Mouse (Mus musculus) forebrain, embryonic 14.5 days (tissue): ENCODE data around the gene Rint1. TPM values are rescaled to one million over a fixed set of nuclear protein-coding genes. Genes with fewer than 3 reads are reported as not detected.
"Not testable (repeated sequence)": the region's sequence is repeated elsewhere in the genome, so short reads cannot be mapped to it uniquely, and the experiment has no call there.

Source experiments
- ATAC-seq: fragments of 200-750 bp; cut with Nextera tagmentation; 2 replicates; pipeline ENCODE4 v1.8.0; 2017; ENCODE audit warnings: mild to moderate bottlenecking, moderate library complexity
- DNase-seq: peaks from one replicate; pipeline ENCODE4 v3.0.0-alpha.2; 2015; ENCODE audit warnings: low spot score
- H3K27ac ChIP-seq: fragments of 300-500 bp; sonication (generic); 2 replicates; pipeline ENCODE4 v1.5.1; 2014; ENCODE audit warnings: low read depth, mild to moderate bottlenecking, control low read depth, low read length, moderate library complexity
- H3K27me3 ChIP-seq: fragments of 300-500 bp; sonication (generic); replicated peaks from 2 replicates; pipeline ENCODE4 v1.6.1; 2014; ENCODE audit warnings: low read length, control low read depth, mixed read lengths; ENCODE audit not compliant: control insufficient read depth, insufficient read depth
- H3K36me3 ChIP-seq: fragments of 300-500 bp; sonication (generic); 2 replicates; pipeline ENCODE4 v1.6.1; 2014; ENCODE audit warnings: low read length, control low read depth; ENCODE audit not compliant: control insufficient read depth, insufficient read depth
- H3K4me1 ChIP-seq: fragments of 300-500 bp; sonication (generic); 2 replicates; pipeline ENCODE4 v1.6.1; 2014; ENCODE audit warnings: antibody characterized with exemption, low read length, control low read depth; ENCODE audit not compliant: control insufficient read depth, insufficient read depth
- H3K4me2 ChIP-seq: fragments of 300-500 bp; sonication (generic); 2 replicates; pipeline ENCODE4 v1.6.1; 2014; ENCODE audit warnings: mild to moderate bottlenecking, control low read depth, low read length
- H3K4me3 ChIP-seq: fragments of 300-500 bp; sonication (generic); 2 replicates; pipeline ENCODE4 v1.5.1; 2014; ENCODE audit warnings: low read depth, low read length, control low read depth
- H3K9ac ChIP-seq: fragments of 300-500 bp; sonication (generic); 2 replicates; pipeline ENCODE4 v1.6.1; 2014; ENCODE audit warnings: mild to moderate bottlenecking, low read length, control low read depth, moderate library complexity
- H3K9me3 ChIP-seq: fragments of 300-500 bp; sonication (generic); replicated peaks from 2 replicates; pipeline ENCODE4 v1.6.1; 2016; ENCODE audit warnings: low read length, control low read depth, mixed read lengths; ENCODE audit not compliant: control insufficient read depth
- WGBS: fragments of 180-500 bp; shearing (Covaris S2); extraction: QIAGEN DNeasy Blood & Tissue Kit; methylation state at CpG from one replicate; pipeline ENCODE4 v1.1.7; 2014; 5-methylcytosine and 5-hydroxymethylcytosine counted together
- polyA plus RNA-seq: library from polyadenylated mRNA; unstranded; fragments of >200 nt; fragmentation: Nextera tagmentation; extraction: Ambion mirVana; gene quantifications from 2 replicates; pipeline ENCODE4 v1.2.1, GENCODE M21; 2014

The Rint1 gene
- polyA plus RNA-seq, 1 experiment from 2014 or later, result 18.0 TPM

DNA sequence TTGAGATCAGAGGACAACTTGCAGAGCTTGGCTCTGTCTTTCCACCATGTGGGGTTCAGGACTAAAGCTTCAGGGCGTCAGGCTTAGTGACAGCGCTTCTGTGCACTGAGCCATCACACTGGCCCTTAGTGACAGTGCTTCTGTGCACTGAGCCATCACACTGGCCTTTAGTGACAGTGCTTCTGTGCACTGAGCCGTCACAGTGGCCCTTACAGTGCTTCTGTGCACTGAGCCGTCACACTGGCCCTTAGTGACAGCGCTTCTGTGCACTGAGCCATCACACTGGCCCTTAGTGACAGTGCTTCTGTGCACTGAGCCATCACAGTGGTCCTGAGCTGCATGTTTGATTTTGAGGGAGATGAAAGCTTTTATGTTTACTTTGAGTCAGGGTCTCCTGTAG is 27.3 kb downstream of the Rint1 start:
- no peak overlapping the region for H3K4me2 ChIP-seq

DNA sequence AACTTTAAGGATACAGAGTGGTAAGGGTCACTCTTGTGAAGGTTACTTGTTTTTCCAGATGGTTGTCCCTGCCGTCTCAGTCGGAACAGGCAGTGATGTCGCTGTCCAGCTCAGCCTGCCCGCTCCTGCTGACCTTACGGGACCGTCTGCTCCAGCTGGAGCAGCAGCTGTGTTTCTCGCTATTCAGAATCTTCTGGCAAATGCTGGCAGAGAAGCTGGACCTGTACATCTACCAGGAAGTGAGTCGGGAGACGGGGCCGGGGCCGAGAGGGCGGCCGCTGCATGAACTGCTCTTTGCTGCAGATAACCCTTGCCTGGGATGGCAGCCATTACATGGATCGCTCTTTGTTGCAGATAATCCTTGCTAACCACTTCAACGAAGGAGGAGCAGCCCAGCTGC is 29.2 kb downstream of the Rint1 start:
- peaks cover 68% of the 10 kb centered on the region for H3K36me3 ChIP-seq
- no peak overlapping the region for H3K27ac ChIP-seq
- no peaks in the 10 kb centered on the region for H3K27me3 ChIP-seq
- 94% methylated on average over 15 of the region's 15 CpGs for WGBS
- H3K4me2 ChIP-seq, result no peak overlapping the region
- ATAC-seq (no peak), DNase-seq (no peak)
- H3K4me1 ChIP-seq, result no peaks in the 10 kb centered on the region
- H3K9me3 ChIP-seq, result no peaks in the 10 kb centered on the region
- H3K4me3 ChIP-seq, result no peak overlapping the region
- no peak overlapping the region for H3K9ac ChIP-seq

More for the DNA sequence above, 27.3 kb downstream of the Rint1 start:
- Histone ChIP-seq H3K36me3 (peaks cover 80% of the 10 kb centered on the region), H3K9me3 (no peaks in the 10 kb centered on the region), H3K27ac (no peak overlapping the region), H3K9ac (no peak overlapping the region), H3K4me3 (no peak overlapping the region), H3K4me1 (no peaks in the 10 kb centered on the region), H3K27me3 (no peaks in the 10 kb centered on the region)
- 57% methylated on average over 5 of the region's 5 CpGs for WGBS
- ATAC-seq, result no peak
- DNase-seq, result no peak

DNA sequence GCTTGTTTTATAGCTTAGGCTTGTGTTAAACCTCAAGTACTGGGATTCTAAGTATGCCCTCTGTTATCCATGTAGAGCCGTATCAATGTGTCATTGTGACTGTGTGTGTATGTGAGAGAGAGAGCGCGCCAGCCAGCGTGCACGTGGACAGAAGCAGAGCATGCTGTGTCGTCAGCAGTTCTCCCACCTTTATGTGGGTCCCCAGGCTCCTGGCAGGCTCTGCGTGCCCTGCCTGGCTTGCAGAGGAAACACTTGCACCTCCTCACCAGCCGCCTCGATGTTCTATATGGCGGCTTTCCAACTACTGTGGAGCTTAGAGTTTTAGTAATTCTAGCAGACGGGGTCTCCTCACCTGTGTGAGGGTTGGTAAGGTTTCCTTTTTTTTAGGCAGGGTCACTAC is 34.8 kb downstream of the Rint1 start:
- 68% methylated on average over 11 of the region's 11 CpGs for WGBS
- Histone ChIP-seq H3K36me3 (peaks cover 25% of the 10 kb centered on the region), H3K27ac (no peak overlapping the region), H3K9me3 (no peaks in the 10 kb centered on the region), H3K27me3 (no peaks in the 10 kb centered on the region), H3K4me3 (no peak overlapping the region), H3K4me2 (no peak overlapping the region), H3K4me1 (no peaks in the 10 kb centered on the region), H3K9ac (no peak overlapping the region)
- no peak for DNase-seq
- ATAC-seq, result no peak

DNA sequence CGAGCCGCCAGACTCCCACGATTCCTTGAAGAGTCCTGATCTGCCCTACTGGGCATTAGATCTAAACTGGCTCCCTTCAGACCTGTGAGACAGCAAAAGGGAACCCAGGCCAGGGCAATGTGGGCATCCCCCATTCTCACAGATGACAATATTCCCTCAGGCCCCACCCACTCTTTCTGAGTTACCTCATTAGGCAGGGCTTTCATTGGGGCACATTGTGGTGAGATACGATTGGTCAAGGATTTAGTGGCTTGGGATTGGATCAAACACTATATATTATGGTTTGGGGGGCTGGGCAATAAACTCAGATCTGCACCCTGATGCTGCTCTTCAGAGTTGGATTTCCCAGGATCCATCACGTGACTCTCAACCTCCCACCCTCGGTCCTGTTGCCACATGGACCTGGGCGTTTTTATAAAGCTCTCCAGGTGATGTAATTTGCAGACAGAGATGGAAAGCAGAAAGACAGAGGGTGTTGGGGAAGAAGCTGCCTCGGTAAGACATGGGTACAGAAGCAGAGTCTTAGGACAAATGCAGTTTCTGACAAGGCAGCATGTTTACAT is 36.7 kb downstream of the Rint1 start:
- Histone ChIP-seq H3K4me3 (no peak overlapping the region), H3K27ac (no peak overlapping the region), H3K36me3 (peaks cover 11% of the 10 kb centered on the region; the same call in 1 of the 2 replicates), H3K9ac (no peak overlapping the region), H3K9me3 (no peaks in the 10 kb centered on the region), H3K27me3 (no peaks in the 10 kb centered on the region), H3K4me1 (no peaks in the 10 kb centered on the region), H3K4me2 (no peak overlapping the region)
- WGBS, result 78% methylated on average over 8 of the region's 8 CpGs
- ATAC-seq (no peak), DNase-seq (no peak)

DNA sequence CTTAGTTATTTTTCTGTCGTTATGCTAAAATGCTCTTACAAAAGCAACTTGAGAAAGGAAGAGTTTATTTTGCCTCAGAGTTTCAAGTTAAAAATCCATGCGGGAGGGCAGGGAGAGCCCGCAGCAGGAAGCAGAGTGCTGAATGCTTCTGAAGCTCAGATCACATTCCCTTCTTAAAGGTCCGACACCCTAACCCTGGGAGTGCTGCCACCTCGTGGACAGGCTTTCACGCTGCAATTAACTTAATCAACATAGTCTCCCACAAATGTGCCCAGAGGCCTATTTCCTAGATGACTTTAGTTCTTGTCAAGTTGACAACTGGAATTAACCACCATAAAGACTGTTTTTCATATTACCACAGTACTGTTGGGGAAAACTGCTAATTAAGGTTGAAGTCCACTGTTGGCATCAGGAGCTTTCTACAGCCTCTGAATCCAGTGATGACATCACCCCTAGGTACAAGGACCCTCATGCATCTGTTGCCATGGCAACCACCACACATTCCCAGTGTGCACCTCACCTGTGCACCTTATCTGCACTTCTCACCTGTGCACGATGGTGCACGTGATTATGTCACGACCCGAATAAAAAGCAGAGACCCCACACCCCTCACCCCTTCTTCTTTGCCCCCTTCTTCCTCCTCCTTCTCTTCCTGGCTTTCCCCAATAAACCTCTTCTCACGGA is 39.0 kb downstream of the Rint1 start:
- 0 out of 2 replicates have a peak, but pooled peaks cover 3% of the 10 kb centered on the region for H3K27me3 ChIP-seq
- H3K27ac ChIP-seq, result no peak overlapping the region
- WGBS, result 40% methylated on average over 11 of the region's 11 CpGs
- DNase-seq, result peak; percentile 73
- ATAC-seq, result 0 out of 2 replicates have a peak, but pooled peaks have one; percentile 66
- no peaks in the 10 kb centered on the region for H3K36me3 ChIP-seq
- H3K4me3 ChIP-seq, result no peak overlapping the region
- H3K9me3 ChIP-seq, result no peaks in the 10 kb centered on the region
- no peak overlapping the region for H3K4me2 ChIP-seq
- no peak overlapping the region for H3K9ac ChIP-seq
- no peaks in the 10 kb centered on the region for H3K4me1 ChIP-seq

DNA sequence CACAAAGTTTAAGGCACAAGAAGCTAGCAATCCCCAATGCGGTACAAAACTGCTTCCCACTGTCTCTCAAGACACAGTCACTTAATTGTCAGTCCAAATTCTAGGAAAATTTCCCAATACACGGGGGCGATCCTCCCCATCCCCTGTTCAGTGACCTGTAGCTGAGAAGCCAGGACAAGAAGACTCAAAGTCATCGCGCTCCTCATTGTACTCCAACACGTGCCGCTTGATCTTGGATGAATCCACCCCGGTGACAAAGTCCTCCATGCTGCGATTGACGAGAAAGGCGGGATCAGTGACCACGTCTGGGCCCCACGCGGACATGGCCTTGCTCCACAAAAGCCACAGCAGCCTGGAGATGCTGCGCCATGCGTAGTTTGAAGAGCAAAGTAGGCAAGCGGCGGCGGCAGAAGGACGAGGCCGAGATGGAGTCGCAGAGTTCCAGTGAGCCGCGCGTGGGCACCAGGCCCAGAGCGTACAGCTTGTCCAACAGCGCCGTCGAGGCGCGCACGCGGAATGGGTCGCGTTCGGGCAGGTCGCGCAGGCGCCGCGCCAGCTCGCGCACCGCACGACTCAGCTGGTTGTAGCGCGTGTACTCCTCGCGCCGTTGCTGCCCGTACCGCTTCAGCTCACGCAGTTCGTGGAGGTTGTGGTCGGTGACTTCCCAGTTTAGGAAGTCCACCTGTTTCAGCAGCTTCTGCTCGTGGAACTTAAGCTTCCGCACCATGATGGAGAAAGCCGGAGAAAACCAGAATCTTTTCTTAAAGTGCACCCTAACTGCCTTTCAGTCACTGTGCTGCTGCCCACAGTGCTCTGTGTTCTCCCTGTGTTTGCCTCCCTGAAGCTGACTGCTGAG is 43.6 kb downstream of the Rint1 start:
- Histone ChIP-seq H3K4me1 (no peaks in the 10 kb centered on the region), H3K9ac (no peak overlapping the region), H3K36me3 (no peaks in the 10 kb centered on the region), H3K4me3 (no peak overlapping the region), H3K27ac (no peak overlapping the region), H3K27me3 (0 out of 2 replicates have a peak, but pooled peaks cover 3% of the 10 kb centered on the region), H3K4me2 (peak overlapping the region; percentile 21; the same call in 1 of the 2 replicates), H3K9me3 (no peaks in the 10 kb centered on the region)
- peak; percentile 24 for DNase-seq
- 47% methylated on average over 58 of the region's 58 CpGs for WGBS
- no peak for ATAC-seq

DNA sequence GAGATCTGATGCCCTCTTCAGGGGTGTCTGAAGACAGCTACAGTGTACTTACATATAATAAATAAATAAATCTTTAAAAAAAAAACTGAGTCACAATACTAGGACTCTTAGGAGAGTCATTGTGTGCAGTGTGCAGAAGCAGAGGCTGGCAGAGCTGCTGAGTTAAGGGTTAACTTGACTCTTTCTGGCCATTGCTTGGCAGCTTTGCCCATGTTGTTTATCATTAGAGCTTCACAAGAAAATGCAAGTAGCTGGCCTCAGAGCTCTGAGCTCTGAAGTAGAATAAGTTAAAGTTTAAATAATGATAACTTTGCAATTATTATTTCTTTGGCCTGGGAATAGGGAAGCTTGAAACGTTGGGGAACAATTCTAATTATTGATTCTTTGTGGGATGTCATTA is 48.2 kb downstream of the Rint1 start:
- not testable (repeated sequence) for H3K4me1 ChIP-seq, H3K9me3 ChIP-seq, H3K9ac ChIP-seq, H3K27ac ChIP-seq, H3K4me3 ChIP-seq, ATAC-seq, H3K4me2 ChIP-seq, DNase-seq, H3K27me3 ChIP-seq
- 67% methylated on average over 1 of the region's 1 CpGs for WGBS
- H3K36me3 ChIP-seq, result peaks cover 14% of the 10 kb centered on the region

DNA sequence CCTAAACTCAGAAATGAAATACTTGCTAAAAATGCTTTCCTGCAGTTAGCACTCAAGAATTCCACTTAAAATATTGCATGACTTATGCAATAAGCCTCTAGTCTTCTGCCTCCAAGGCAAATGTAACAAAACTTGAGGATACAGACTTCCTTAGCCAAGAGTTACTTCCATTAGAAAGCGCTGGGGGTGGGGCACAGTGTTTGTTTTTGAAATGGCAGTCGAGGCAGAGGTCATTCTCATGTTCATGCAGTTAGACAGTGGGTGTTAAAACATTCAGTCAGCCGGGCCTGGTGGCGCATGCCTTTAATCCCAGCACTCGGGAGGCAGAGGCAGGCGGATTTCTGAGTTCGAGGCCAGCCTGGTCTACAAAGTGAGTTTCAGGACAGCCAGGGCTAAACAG is 50.6 kb downstream of the Rint1 start:
- ATAC-seq (no peak), DNase-seq (no peak)
- Histone ChIP-seq H3K36me3 (peaks cover 19% of the 10 kb centered on the region), H3K27me3 (no peaks in the 10 kb centered on the region), H3K9me3 (no peaks in the 10 kb centered on the region), H3K4me3 (no peak overlapping the region), H3K9ac (no peak overlapping the region), H3K27ac (no peak overlapping the region), H3K4me2 (no peak overlapping the region), H3K4me1 (peaks cover 4% of the 10 kb centered on the region)
- 95% methylated on average over 7 of the region's 7 CpGs for WGBS
